Mouse (Mus musculus) right cerebral cortex, postnatal 25 days (tissue): Measurements from ENCODE around the gene Gm732.

Experiments used
- DNase-seq: peaks from one replicate; pipeline ENCODE4 v3.0.0; 2022

Gm732 gene

DNA sequence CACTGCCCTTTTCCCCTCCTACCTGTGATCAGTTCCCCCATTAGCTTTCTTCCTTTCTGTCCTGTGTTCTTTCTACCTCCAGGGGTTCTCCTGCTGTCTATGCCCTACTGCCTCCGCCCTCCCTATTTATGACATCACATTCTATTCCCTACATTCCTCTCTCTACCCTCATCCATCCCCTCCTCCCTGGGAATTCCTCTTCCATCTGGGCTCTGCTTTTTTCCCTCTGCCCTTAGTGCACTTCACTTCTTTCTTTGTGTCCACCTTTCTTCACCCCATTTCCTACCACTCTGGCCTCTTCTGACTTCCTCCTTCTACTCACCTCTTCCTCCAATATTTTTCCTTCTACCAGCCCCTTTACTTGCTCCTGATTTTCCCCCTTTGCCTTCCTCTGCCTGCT lies at the start of gene Gm732:
TSS of gene Gm732 (minus strand) at position 101 of the 400 bp plus-strand sequence.
- no peak for DNase-seq
